Mouse (Mus musculus) heart, postnatal 36 days (tissue): ENCODE measurements around the gene B830017H08Rik. TPM values are rescaled to one million over a fixed set of nuclear protein-coding genes. Genes with fewer than 3 reads are reported as not detected.

Source experiments
- DNase-seq, 2 experiments: peaks; one replicate each; pipeline ENCODE4 v3.0.0; 2021 to 2022
- intact Hi-C: fragments of 180-260 bp; cut with DNase I; formaldehyde crosslinking; loops from one replicate; pipeline ENCODE4 v1.15.1; 2025
- total RNA-seq, 2 experiments: library from RNA; stranded (reverse); gene quantifications; 2 replicates each; pipeline ENCODE4 v1.2.3; 2021

The B830017H08Rik gene
- total RNA-seq, 2 experiments from 2014 or later, result not detected

DNA sequence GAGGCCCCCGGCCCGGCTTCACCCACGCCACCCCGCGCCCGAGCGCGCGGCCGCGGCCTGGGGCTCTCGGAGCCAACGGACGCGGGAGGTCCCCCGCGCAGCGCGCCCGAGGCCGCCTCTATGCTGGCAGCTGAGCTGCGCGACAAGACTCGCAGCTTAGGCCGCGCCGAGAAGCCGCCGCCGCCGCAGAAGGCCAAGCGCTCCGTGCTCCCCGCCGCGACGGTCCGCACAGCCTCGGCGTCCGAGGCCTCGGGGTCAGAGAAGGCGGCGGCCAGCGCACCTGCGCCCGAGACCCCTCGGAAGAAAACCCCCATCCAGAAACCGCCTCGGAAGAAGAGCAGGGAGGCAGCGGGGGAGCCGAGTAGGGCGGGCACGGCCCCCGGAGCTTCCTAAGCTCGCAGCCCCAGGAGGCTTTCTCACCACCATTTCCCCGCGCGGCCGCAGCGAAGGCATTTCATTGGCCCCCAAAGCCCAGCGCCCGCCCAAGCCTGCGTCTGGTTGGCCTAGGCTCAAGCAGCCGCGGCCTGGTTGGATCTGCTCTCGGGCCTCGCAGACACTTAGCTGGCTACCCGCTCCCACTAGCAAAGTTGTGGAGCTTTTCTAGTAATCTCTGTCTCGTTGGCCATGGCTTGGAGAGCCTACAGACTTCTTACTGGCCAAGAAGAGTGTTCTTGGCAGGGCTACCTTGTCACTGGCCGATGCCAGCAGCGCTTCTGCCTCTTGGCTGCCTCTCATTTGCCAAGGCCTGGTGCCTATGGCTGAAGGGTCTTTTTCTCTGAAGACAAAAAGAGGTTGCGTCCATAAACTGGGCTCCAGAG lies 25.5 kb upstream of the B830017H08Rik start:
- intact Hi-C loops, result loop anchor here (5.0 kb wide), 1 partner anchor 160 kb away; the partner anchor contains the start of gene Ccdc74a

DNA sequence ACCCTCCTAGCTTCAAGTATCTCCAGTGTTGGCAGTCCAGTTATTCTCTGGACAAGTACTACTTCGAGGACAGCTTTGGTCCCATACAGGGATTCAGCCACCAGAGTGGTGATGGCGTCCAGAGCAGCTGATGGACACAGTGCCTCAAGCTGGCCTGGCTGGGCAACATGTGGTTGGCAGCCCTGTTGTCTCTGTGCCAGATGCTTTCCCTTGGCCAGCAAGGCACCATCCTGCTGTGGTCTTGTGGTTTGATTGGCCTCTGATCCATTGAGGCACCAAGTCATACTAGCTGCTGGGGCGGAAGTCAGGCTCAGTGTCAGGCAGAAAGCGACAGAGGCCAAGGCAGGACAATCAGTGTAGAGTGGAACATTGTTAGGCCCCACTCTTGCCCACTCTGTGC lies 23.8 kb upstream of the B830017H08Rik start:
- intact Hi-C loops, result loop anchor here (5.0 kb wide), 1 partner anchor 162 kb away; the partner anchor contains the start of gene Ccdc74a
- no peak for DNase-seq

More for the DNA sequence above, 25.5 kb upstream of the B830017H08Rik start:
- peak; percentile 83 to 84 for DNase-seq

DNA sequence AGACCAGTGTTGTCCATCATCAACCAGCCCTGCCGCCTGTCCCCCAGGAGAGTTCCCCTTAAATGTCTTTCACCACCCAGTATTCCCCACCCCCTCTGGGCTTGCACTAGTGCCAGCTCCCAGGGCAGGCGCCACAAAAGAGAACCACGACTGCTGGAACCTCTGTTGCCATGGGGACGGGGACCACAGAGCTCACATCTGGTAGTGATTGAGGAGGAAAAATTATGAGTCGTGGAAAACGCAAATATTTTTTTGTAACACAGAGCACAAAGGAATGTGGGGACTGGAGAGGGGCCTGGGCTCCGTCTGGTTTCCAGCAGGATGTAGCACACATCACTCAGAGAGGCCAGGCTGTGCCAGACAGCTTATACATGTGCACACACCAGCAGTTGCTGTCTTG lies 23.2 kb upstream of the B830017H08Rik start:
- intact Hi-C loops, result loop anchor here (5.0 kb wide), 3 partner anchors 162 to 252 kb away; partner anchors contain the start of genes Ccdc74a and Smpd4
- DNase-seq, result peak in 1 of 2 experiments; percentile 42

GRCm38 (mm10) chr16:17812120-17812519 lies 20.8 kb upstream of the B830017H08Rik start:
- DNase-seq, result no peak
- intact Hi-C loops, result loop anchor here (1.0 to 5.0 kb wide), 4 partner anchors 27 to 255 kb away; partner anchors contain the start of gene Smpd4

DNA sequence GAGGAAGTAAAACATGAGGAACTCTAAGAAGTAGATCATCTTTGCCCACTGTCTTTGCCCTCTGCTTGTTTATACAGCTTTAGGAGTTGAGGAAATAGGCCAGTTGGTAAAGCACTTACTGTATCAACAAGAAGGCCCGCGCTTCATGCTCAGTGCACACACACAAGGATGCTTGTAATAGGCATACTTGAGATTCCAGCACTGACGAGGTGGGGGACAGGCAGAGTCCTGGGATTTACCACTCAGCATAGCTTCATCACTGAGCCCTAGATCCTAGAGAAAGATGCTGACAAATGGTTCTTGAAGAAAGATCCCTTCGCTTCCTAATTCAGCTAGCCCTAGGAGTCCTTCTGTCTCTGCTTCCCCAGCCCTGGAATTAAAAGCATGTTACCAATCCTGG lies 19.7 kb upstream of the B830017H08Rik start:
- DNase-seq, result no peak
- intact Hi-C loops, result loop anchor here (5.0 kb wide), 2 partner anchors 196 to 256 kb away; partner anchors contain the start of gene Smpd4

GRCm38 (mm10) chr16:17815411-17816402 lies 17.2 kb upstream of the B830017H08Rik start:
- DNase-seq, result peak; percentile 73
- intact Hi-C loops, result no loop called here

DNA sequence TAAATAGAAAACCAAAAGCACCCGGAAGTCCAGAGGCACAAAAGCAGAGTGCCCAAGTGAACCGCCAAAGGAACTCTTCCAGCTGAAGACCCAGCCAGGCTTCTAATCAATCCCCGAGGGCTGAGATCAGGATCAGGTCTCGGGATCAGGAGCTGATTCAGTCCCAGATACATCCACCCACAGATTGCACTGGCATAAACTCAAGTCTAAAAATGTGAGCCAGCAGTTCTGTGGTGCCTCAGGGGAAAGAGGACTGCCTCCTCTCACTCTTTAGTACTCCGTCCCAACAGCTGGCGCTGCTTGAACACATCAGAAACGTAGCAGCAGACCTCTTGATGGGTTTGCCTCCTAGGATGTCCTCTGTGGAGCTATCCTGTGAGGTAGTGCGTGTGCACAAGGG lies 16.4 kb upstream of the B830017H08Rik start:
- intact Hi-C loops, result no loop called here

GRCm38 (mm10) chr16:17826500-17826899 lies 6.4 kb upstream of the B830017H08Rik start:
- no peak for DNase-seq
- intact Hi-C loops, result no loop called here

More for the DNA sequence above, 16.4 kb upstream of the B830017H08Rik start:
- DNase-seq, result no peak

- DNase-seq, result no peak
- intact Hi-C loops, result no loop called here
Measured at GRCm38 (mm10) chr16:17828229-17828628, 4.7 kb upstream of the B830017H08Rik start.

DNA sequence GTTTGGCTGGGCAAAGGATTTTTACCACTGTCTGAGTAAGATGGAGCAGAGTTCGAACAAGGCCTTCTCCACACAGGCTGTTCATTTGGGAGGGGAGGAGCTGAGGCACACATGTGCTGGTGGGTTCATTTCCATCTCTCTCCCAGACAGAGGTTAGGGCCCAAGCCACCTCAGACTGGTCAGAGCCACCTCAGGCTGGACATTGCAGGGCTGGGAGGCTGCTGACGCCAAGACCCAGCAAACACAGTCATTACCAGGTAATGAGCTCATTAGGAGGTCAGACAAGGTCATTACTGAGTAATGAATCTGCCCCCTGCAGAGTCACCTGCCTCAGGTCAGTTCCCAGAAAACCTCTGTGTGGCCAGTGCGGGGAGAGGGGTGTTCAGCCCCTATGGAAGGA lies 4.1 kb upstream of the B830017H08Rik start:
- intact Hi-C loops, result no loop called here

DNA sequence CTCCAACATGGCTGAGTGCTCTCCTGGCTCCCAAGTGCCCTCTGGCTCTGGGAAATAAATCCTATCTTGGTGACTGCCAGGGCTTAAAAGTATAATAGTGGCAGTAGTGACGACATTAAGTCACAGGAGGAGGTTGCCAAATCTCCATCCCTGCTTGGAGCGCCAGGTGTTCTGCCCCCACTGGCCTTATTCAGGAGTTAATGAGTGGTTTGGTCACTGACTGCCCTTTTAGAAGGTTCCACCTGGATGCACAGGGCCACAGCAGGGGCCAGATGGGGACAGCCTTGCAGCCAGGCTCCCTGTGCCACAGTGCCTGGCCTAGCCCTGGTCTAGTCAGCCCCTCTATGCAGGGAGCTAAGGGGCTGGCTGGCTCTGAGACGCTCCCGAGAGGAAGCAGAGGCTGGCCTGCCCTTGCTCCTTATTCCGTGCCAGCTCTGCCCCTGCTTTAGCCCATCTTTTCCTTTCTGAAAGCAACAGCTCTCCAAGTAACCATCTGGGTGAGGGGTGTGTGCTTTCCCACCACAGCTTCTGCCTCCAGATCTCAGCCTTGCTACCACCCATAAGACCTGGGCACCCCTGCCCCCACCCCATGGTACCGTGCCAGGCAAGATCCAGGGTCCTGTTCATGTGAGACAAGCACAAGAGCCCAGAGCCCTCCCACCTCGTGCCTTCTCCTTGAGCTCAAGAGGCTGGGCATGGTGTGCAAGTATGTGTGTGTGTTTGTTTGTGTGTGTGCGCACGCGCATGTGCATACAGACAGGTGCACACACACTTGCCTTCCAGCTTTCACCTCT lies 2.3 kb upstream of the B830017H08Rik start:
- DNase-seq, result no peak
- intact Hi-C loops, result no loop called here

More for the DNA sequence above, 4.1 kb upstream of the B830017H08Rik start:
- no peak for DNase-seq

- no peak for DNase-seq
- intact Hi-C loops, result no loop called here
Measured at GRCm38 (mm10) chr16:17831781-17832180, 1.1 kb upstream of the B830017H08Rik start.

DNA sequence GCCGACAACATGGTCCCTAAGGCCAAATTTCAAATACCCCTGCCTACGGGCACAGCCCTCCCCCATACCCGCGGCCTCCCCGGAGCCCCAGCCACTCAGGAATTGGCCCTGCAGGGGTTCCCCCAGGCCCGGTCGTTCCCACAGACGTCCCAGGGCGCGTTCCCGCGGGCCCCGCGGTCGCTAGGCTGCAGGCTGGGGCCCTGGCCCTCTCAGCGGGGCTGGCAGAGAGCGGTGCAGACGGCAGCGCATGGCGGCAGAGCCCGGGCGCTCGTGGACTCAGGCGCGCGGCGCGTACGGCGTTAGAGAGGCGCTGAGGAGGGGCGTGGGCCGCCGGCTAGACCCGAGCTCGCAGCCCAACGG lies 380 bp downstream of the B830017H08Rik start:
- intact Hi-C loops, result no loop called here
- no peak for DNase-seq

DNA sequence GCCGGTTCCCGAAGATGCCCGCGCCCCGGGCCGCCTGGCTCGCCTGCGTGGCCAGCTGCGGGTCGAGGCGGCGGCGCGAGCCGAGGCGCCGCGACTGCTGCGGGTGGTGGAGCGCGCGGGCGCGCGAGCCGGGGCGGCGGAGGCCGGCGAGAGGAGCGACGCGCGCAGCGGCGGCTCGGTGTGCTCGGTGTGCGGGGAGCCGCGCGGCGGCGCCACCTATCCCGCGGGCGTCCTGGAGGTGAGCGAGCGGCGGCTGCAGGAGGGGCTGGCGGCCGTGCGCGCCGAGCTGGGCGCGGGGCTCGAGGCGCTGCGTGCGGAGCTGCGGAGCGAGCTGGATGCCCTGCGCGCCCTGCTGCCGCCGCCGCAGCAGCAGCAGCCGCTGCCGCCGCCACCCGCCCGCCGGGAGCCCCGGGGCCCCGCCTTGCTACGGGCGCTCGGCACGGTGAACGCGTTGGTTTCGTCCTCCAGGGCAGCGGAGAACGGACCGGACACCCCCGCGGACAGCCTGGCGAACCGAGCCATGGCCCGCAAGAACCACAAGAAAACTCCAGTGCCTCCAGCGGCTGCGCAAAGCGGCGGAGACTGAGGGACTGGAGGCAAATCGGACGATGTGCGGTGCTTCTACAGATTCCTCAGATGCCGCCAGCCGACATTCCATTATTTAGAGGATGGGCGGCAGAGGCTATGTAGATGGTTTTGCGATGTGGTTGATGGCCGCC lies 919 bp downstream of the B830017H08Rik start:
- no peak for DNase-seq
- intact Hi-C loops, result no loop called here

DNA sequence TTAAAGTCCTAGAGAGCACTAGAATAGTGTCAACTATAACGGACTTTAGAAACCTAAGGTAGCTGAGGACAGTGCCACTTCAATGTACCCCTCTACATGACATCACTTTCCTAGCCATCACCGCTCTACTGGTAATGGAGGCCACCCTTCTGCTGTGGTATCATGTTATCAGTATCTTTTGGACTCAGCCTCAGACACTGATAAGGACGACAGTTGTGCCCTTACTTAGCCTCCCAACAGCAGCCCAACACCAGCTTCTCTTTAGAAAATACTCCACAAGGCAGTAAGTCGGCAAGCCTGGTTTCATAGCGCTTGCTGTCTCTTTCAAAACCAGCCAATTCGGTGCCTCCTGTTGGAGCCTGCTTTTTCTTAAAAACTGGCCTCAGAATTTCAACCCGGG lies 1.6 kb downstream of the B830017H08Rik start:
- DNase-seq, result no peak
- intact Hi-C loops, result no loop called here

GRCm38 (mm10) chr16:17835481-17835880 lies 2.6 kb downstream of the B830017H08Rik start:
- no peak for DNase-seq
- intact Hi-C loops, result no loop called here

- no peak for DNase-seq
- intact Hi-C loops, result no loop called here
Measured at GRCm38 (mm10) chr16:17838051-17838450, 5.1 kb downstream of the B830017H08Rik start, which contains the start of gene Car15. Gene Car15, minus strand, starts transcription at chr16:17838364.

- intact Hi-C loops, result no loop called here
- no peak for DNase-seq
Measured at GRCm38 (mm10) chr16:17839976-17840375, 7.1 kb downstream of the B830017H08Rik start.

DNA sequence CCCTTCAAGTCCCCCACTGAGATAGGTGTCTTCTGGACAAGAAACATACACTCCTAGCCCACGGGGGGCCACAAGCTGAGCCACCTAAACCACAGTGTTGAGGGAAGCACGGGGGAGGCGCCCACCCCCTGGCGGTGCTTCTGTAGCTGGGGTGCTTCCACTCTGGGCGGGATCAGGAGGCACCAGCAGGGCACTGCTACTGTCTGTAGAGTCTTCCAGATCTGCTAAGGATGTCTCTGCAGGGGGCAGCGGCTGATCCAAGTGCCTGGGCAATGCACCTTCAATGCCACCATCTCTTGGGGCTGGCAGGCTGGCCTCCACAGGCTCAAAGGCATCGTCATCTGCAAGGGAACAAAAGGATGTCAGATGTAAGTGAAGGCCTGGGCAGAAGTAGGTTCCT lies 9.5 kb downstream of the B830017H08Rik start:
- no peak for DNase-seq
- intact Hi-C loops, result no loop called here
